In the genomic region with DNA sequence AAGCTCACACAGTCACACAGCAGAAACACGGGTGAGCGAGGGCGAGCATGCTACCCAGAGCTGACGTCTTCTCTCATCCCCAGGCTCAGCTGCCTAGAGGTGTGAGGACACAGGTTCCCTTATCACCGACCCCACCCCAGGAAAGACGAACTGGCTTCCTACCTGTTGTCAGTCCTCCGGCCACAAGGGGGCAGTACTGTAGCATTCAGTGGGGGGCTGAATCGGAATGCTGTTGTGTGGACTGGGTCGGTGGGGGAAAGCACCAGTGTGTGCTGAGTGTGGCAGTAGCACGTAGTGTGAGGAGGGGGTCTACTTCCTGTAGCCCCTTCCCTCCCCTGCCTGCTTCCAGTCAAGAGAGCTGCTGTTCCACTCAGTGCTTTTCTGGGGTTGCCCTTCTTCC, we compare ENCODE assay signal across 9 mouse cellular contexts. TPM values are rescaled to one million over a fixed set of nuclear protein-coding genes. Genes with fewer than 3 reads are reported as not detected.
DNase-seq lines count a peak whose midpoint lies in the region; ATAC-seq lines count a peak whose summit lies in the region.
"Had no signal": no experiment of that assay in that cellular context is flagged by ENCODE, and none has a peak within 500 bp of the region (broad histone marks: within the 10 kb centered on the region; RNA-seq: fewer than 3 reads in every experiment).

No protein-coding gene starts in this region.

- no peaks in the 10 kb centered on the region for H3K36me3 ChIP-seq in kidney, embryonic 14.5 days (ENCODE audit: control insufficient read depth, insufficient read depth, low read length)

- DNase-seq in kidney, adult 18-20 months: peak; percentile 66
- DNase-seq in CD8-positive naive resting alpha-beta T cell, adult 2 months (ENCODE audit: low read depth in 2 of 2, low spot score in 2 of 2): peak; percentile 62 to 68
- DNase-seq in adrenal gland, adult 18-20 months (ENCODE audit: low spot score in 2 of 2): peak; percentile 66 to 67
- DNase-seq in forelimb bud, embryonic 11.5 days (ENCODE audit: low read depth, low spot score): peak; percentile 48
- DNase-seq in lung, adult 18-20 months: peak; percentile 34 to 41
- peak; percentile 15 to 60 for DNase-seq in spleen, postnatal 14 days (ENCODE audit: low spot score in 2 of 2)
- DNase-seq in frontal cortex, postnatal 36 days (ENCODE audit: low spot score in 2 of 2): no peak

- H3K27ac ChIP-seq in kidney, embryonic 14.5 days (ENCODE audit: low read depth, low read length): no peak overlapping the region
- H3K27ac ChIP-seq: macrophage had no signal

- no peak overlapping the region for H3K9ac ChIP-seq in kidney, embryonic 14.5 days (ENCODE audit: low read depth, low read length)

- no peak for ATAC-seq in kidney, embryonic 14.5 days (ENCODE audit: low FRiP score, low TSS enrichment)

- H3K4me2 ChIP-seq in kidney, embryonic 14.5 days (replicated peaks; ENCODE audit: low read depth, low read length): no peak overlapping the region

- H3K27me3 ChIP-seq in kidney, embryonic 14.5 days (ENCODE audit: control insufficient read depth, insufficient read depth, low read length): no peaks in the 10 kb centered on the region

- H3K9me3 ChIP-seq in kidney, embryonic 14.5 days (ENCODE audit: control insufficient read depth, low read length): no peaks in the 10 kb centered on the region

- no peaks in the 10 kb centered on the region; the same call in 1 of the 2 replicates for H3K4me1 ChIP-seq in kidney, embryonic 14.5 days (ENCODE audit: control insufficient read depth, insufficient read depth, low read length)

- no peak overlapping the region for H3K4me3 ChIP-seq in kidney, embryonic 14.5 days (ENCODE audit: low read length)

- 49% methylated on average over 10 of the region's 10 CpGs for WGBS in kidney, embryonic 14.5 days

RNA-seq across cellular contexts. Expression of a gene that starts 16.3 kb away (rescaled TPM):
- polyA plus RNA-seq in kidney, embryonic 14.5 days (2014; fragmentation: Nextera tagmentation; extraction: Ambion mirVana): not detected in 2 replicates
- total RNA-seq in adrenal gland, adult 18-20 months (2021): 1 to 10 TPM; 2.4 to 2.9 TPM
- polyA plus RNA-seq: macrophage had no signal

RNA-seq across cellular contexts. Expression of a gene that starts 39.1 kb away (rescaled TPM):
- not detected in 2 replicates for polyA plus RNA-seq in kidney, embryonic 14.5 days (2014; fragmentation: Nextera tagmentation; extraction: Ambion mirVana)
- total RNA-seq in adrenal gland, adult 18-20 months (2021): 100 to 1,000 TPM; 311 to 388 TPM
- polyA plus RNA-seq: macrophage had no signal

RNA-seq across cellular contexts. Expression of a gene that starts 46.8 kb away (rescaled TPM):
- 0.51 and 0.65 TPM in 2 replicates for polyA plus RNA-seq in kidney, embryonic 14.5 days (2014; fragmentation: Nextera tagmentation; extraction: Ambion mirVana)
- total RNA-seq in adrenal gland, adult 18-20 months (2021): 10 to 100 TPM; 20.4 to 23.7 TPM
- polyA plus RNA-seq: macrophage had no signal

RNA-seq across cellular contexts. Expression of a gene that starts 54.0 kb away (rescaled TPM):
- 0.54 TPM in 1 of 2 replicates, not detected in the other for polyA plus RNA-seq in kidney, embryonic 14.5 days (2014; fragmentation: Nextera tagmentation; extraction: Ambion mirVana)
- not detected for total RNA-seq in adrenal gland, adult 18-20 months (2021)
- polyA plus RNA-seq: macrophage had no signal

Comparison
In these comparisons a context has a peak if more than half of its experiments do, and no peak if none do; other contexts are left out.
1. DNase-seq: peak in kidney, adult 18-20 months (single experiment), CD8-positive naive resting alpha-beta T cell, adult 2 months (2 of 2), adrenal gland, adult 18-20 months (2 of 2), forelimb bud, embryonic 11.5 days (single experiment), lung, adult 18-20 months (2 of 2) and spleen, postnatal 14 days (2 of 2); none in frontal cortex, postnatal 36 days (0 of 2).